Mouse (Mus musculus) thymus, adult 2 months (tissue): Measurements from ENCODE around the gene Gm12185. TPM values are rescaled to one million over a fixed set of nuclear protein-coding genes. Genes with fewer than 3 reads are reported as not detected.
"Not testable (repeated sequence)": the region's sequence is repeated elsewhere in the genome, so short reads cannot be mapped to it uniquely, and the experiment has no call there.

ENCODE experiments used
- DNase-seq: peaks from one replicate; pipeline ENCODE4 v3.0.0; 2021
- H3K27ac ChIP-seq: fragments of 200-500 bp; 2 replicates; pipeline ENCODE4 v1.5.1; 2012; ENCODE audit warnings: low read length, control low read depth; ENCODE audit not compliant: control insufficient read depth, insufficient read depth
- H3K27me3 ChIP-seq: fragments of 200-500 bp; 2 replicates; pipeline ENCODE4 v1.6.1; 2012; ENCODE audit warnings: mild to moderate bottlenecking, low read length, moderate library complexity, mixed read lengths; ENCODE audit not compliant: control insufficient read depth, insufficient read depth
- H3K36me3 ChIP-seq: fragments of 200-500 bp; 2 replicates; pipeline ENCODE4 v1.6.1; 2012; ENCODE audit warnings: mild to moderate bottlenecking, low read length, moderate library complexity; ENCODE audit not compliant: control insufficient read depth, insufficient read depth
- H3K4me1 ChIP-seq: fragments of 200-500 bp; replicated peaks from 2 replicates; pipeline ENCODE4 v1.6.1; 2012; ENCODE audit warnings: low read length; ENCODE audit not compliant: control insufficient read depth, insufficient read depth
- H3K4me3 ChIP-seq: fragments of 200-500 bp; 2 replicates; pipeline ENCODE4 v1.5.1; 2012; ENCODE audit warnings: mild to moderate bottlenecking, low read length, control low read depth, moderate library complexity; ENCODE audit not compliant: control insufficient read depth, insufficient read depth
- CTCF ChIP-seq: fragments of 200-500 bp; IDR thresholded peaks from 2 replicates; pipeline ENCODE4 v1.5.1; 2012; ENCODE audit warnings: mild to moderate bottlenecking, control low read depth, low read length, moderate library complexity, borderline replicate concordance; ENCODE audit not compliant: control insufficient read depth, poor library complexity, insufficient read depth; ENCODE audit errors: extremely low read depth
- POLR2A ChIP-seq: fragments of 200-500 bp; IDR thresholded peaks from 2 replicates; pipeline ENCODE4 v1.6.1; 2012; ENCODE audit warnings: mild to moderate bottlenecking, low read length, control low read depth, moderate library complexity; ENCODE audit not compliant: control insufficient read depth, poor library complexity, insufficient read depth; ENCODE audit errors: extremely low read depth
- WGBS: fragments of 180-500 bp; shearing (Covaris S2); methylation state at CpG from one replicate; pipeline ENCODE4 v1.1.7; 2018; 5-methylcytosine and 5-hydroxymethylcytosine counted together
- polyA plus RNA-seq: library from polyadenylated mRNA; depleted of rRNA; stranded (reverse); fragments of >200 nt; gene quantifications from 2 replicates; pipeline ENCODE4 v1.2.3, GENCODE M21; 2012

Gm12185 gene
- polyA plus RNA-seq, 1 experiment: 0.73 TPM

DNA sequence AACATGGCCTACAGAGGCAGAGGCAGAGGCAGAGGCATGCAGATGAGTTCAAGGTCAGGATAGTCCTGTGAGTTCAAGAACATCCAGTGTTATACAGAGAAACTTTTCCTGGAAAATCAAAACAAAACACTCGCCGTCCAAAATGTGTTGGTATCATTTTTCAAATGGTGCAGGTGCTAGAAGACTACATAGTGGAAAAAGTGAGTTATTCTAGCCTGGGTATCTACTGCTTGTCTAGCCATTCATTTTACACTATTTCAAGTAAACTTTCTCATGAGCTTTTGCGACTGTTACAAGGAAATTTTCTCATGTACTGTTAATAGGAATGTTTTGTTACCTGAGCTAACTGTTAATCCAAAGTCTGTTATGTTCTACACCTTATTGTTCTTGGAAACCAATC lies 73.6 kb downstream of the Gm12185 start:
- DNase-seq: no peak
- no peaks in the 10 kb centered on the region for H3K36me3 ChIP-seq
- H3K4me3 ChIP-seq: no peak overlapping the region
- 94% methylated on average over 3 of the region's 3 CpGs for WGBS
- H3K27ac ChIP-seq: no peak overlapping the region
- TF ChIP-seq POLR2A (no peak), CTCF (no peak)
- H3K4me1 ChIP-seq: no peaks in the 10 kb centered on the region
- no peaks in the 10 kb centered on the region for H3K27me3 ChIP-seq

DNA sequence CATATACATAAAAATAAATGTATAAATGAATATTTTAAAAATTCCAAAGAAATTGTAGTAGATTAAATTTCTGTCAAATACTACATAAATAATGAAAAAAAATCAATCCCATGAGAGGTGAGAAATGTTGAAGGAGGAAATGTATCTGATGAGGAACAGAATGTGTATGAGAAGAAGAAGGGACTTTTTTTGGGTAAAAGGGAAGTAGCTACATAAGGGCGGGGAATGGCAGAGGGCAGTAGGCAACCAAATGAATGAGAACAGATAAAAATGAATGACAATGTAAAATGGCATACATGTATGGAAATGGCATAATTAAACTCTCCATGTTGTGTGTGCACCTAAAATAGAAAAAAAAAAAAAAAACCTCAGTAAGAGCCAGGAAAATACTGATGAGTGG lies 78.4 kb downstream of the Gm12185 start:
- no peaks in the 10 kb centered on the region for H3K4me1 ChIP-seq
- no peak for DNase-seq
- no peak overlapping the region for H3K27ac ChIP-seq
- H3K27me3 ChIP-seq: no peaks in the 10 kb centered on the region
- 97% methylated on average over 1 of the region's 1 CpGs for WGBS
- no peak overlapping the region for H3K4me3 ChIP-seq
- H3K36me3 ChIP-seq: no peaks in the 10 kb centered on the region
- TF ChIP-seq POLR2A (no peak), CTCF (no peak)

DNA sequence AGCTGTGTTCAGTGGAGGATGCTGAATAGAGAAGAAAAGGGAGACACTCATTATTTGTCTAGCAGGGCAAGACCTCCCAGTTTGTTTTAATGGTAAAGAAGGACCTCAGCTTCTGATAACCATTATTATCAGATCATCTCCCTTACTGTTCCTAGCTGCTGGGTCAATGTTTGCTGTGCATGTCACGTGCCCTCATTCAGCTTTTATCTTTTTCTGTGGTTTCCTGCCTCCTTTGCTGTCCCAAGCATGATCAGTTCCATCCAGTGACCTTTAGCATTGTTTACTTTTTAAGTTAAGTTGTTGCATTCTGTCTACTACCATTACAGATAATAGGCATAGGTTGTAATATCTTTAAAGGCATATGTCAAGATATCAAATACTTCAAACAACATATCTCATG lies 83.6 kb downstream of the Gm12185 start:
- no peaks in the 10 kb centered on the region for H3K4me1 ChIP-seq
- no peak overlapping the region for H3K27ac ChIP-seq
- H3K36me3 ChIP-seq: no peaks in the 10 kb centered on the region
- no peaks in the 10 kb centered on the region for H3K27me3 ChIP-seq
- WGBS: 57% methylated on average over 1 of the region's 1 CpGs
- no peak overlapping the region for H3K4me3 ChIP-seq
- DNase-seq: no peak
- TF ChIP-seq POLR2A (no peak), CTCF (no peak)

- H3K36me3 ChIP-seq: no peaks in the 10 kb centered on the region
- WGBS: 58% methylated on average over 2 of the region's 2 CpGs
- H3K27me3 ChIP-seq: no peaks in the 10 kb centered on the region
- H3K27ac ChIP-seq: no peak within 1 kb of the TSS
- no peak within 1 kb of the TSS for H3K4me3 ChIP-seq
- no peaks in the 10 kb centered on the region for H3K4me1 ChIP-seq
- DNase-seq: no peak
- no peak for TF ChIP-seq POLR2A
- TF ChIP-seq CTCF: no peak
These were observed 90.0 kb downstream of the Gm12185 start, which contains the start of gene Gm5431 for GRCm38 (mm10) chr11:48902021-48902420. TSS of gene Gm5431 (minus strand) at chr11:48902214.

DNA sequence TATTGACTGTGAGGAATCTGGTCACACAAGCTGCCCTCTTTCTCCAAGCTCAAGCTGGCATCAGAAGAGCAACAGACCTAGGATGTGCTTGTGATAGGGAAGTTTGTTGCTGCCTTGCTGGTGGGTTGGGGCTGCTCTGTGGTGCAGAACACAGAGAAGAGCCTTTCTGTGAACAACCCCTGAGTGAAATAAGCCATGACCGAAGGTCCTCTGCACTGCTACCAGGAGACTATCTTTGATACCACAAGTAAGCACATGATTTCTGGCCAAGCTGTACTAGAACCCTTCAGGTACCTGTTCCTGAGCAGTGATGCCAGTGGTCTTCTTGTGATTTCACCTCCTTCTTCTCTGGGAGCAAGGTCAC lies 90.5 kb downstream of the Gm12185 start:
- H3K36me3 ChIP-seq, H3K27me3 ChIP-seq, H3K4me3 ChIP-seq, H3K27ac ChIP-seq, H3K4me1 ChIP-seq, DNase-seq: not testable (repeated sequence)
- 46% methylated on average over 1 of the region's 1 CpGs for WGBS

DNA sequence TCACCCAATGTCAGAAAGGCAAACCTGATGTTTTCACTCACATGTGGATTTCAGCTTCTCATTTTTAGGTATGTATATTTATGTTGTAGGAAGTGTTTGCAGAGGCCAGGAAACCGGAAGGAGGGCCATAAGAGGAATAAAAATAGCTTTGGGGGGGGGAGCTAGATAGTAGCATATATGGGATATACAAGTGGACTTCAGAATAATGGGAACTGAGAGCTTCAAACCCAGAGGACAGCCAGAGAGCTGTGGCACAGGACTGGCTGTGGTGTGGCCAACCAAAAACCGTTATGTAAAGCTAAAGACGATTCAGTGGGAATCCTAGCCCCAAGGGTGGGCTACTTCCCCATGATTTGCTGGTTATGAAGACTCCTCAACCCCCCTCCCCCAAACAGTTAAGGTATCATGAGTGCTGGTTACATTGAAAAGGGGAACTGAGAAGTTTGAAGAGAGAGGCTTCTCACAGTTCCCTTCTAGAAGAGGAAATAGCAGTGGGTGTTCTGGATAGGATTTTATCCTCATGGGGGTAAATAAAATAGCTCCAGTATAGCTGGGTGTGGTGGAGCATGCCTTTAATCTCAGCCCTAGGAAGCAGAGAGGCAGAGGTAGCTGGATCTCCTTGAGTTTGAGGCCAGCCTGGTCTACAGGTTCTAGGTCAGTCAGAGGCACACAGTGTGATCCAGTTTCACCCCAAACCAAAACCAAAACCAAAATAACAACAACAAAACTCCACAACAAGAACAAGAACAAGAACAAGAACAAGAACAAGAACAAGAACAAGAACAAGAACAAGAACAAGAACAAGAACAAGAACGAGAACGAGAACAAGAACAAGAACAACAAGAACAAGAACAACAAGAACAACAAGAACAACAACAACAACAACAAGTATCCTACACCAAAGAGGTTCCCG lies 91.1 kb downstream of the Gm12185 start:
- H3K4me1 ChIP-seq, DNase-seq, H3K4me3 ChIP-seq, H3K27ac ChIP-seq, H3K27me3 ChIP-seq, H3K36me3 ChIP-seq: not testable (repeated sequence)
- 57% methylated on average over 6 of the region's 6 CpGs for WGBS

DNA sequence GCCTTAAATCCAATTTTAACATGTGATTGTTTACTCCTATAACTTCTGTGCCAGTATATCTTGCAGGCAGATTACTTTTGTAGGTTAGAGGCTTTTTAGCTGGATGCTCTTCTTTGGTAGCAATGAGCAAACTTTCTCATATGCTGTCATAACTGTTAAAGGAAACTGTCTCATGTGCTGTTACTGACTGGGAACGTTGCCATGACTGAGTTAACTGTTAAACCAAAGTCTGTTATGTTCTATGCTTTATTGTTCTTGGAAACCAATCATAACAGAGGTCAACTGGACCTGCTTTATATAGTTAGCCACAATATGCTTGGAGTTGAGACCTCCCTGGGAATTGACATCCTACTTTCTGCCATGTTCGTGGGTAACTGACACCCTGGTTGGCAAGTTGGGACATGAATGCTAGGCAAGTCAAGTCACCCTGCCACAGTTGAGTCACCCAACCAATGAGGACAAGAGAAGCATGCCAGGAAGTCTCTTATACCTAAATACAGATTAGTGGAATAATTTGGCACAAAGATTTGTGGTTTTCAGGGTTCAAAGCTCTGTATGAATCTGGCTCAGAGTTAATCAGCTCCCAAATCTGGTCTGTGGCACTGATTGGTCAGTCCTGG lies 93.1 kb downstream of the Gm12185 start:
- TF ChIP-seq CTCF (no peak), POLR2A (no peak)
- H3K4me3 ChIP-seq: no peak overlapping the region
- no peaks in the 10 kb centered on the region for H3K36me3 ChIP-seq
- DNase-seq: no peak
- no peaks in the 10 kb centered on the region for H3K27me3 ChIP-seq
- H3K4me1 ChIP-seq: no peaks in the 10 kb centered on the region
- WGBS: 53% methylated on average over 2 of the region's 2 CpGs
- H3K27ac ChIP-seq: no peak overlapping the region
